Mouse (Mus musculus): ENCODE measurements at regions not wholly inside any gene's neighbourhood (a gene's known extent, or its start where the extent isn't known, plus 50 kb on each side); places are given as distances from the start of the nearest gene placed in this dataset.

DNA sequence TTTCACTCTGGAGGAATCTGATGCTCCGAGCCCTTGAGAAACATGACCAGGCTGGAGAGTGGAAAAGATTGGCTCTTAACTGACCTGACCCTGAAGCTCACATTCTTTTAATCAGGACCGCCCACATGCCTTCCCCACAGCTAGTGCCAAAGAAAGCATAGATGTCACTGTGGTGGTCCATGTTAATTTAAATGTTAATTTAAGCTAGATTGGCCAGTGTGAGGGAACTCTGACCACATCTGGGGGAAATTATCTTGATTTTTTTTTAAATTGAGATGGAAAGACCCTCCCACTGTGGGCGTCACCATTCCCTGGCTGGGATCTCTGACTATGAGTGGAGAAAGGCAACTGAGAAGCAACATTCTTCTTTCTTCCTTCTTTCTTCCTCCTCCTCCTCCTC lies 54.6 kb upstream of the Usp24 start:
- Histone ChIP-seq H3K9ac (ENCODE audit: control insufficient read depth, low read depth, low read length, poor library complexity, severe bottlenecking) (no peak overlapping the region), H3K36me3 (ENCODE audit: control insufficient read depth in 1 of 2, insufficient read depth in 2 of 2, low read length in 2 of 2) (no peaks in the 10 kb centered on the region), H3K79me2 (ENCODE audit: control insufficient read depth, insufficient read depth, low read length, poor library complexity) (no peaks in the 10 kb centered on the region), H3K4me1 (ENCODE audit: control insufficient read depth in 1 of 2, insufficient read depth in 2 of 2, low read length in 2 of 2) (no peaks in the 10 kb centered on the region; a peak in 1 of 4 replicates), H3K4me3 (ENCODE audit: control insufficient read depth in 1 of 2, insufficient read depth in 1 of 2, low read depth in 2 of 2, low read length in 2 of 2) (no peak overlapping the region), H3K9me3 (replicated peaks; ENCODE audit: insufficient read depth, low read length) (no peaks in the 10 kb centered on the region), H3K27ac (ENCODE audit: control insufficient read depth, low read depth, low read length) (no peak overlapping the region), H3K27me3 (ENCODE audit: control insufficient read depth in 1 of 2, insufficient read depth in 2 of 2, low read length in 2 of 2) (no peaks in the 10 kb centered on the region; a peak in 2 of 4 replicates)
- DNase-seq (ENCODE audit: low read depth, low spot score) = no peak
- TF ChIP-seq GATA1 (IDR thresholded peaks at IDR 0.05; ENCODE audit: low read depth, low read length) = no peak

- no peaks in the 10 kb centered on the region for H3K9me3 ChIP-seq (replicated peaks; ENCODE audit: insufficient read depth, low read length)
- H3K4me1 ChIP-seq (ENCODE audit: control insufficient read depth in 1 of 2, insufficient read depth in 2 of 2, low read length in 2 of 2) = no peaks in the 10 kb centered on the region; a peak in 1 of 4 replicates
- no peaks in the 10 kb centered on the region for H3K36me3 ChIP-seq (ENCODE audit: control insufficient read depth in 1 of 2, insufficient read depth in 2 of 2, low read length in 2 of 2)
- DNase-seq (ENCODE audit: low read depth, low spot score) = no peak
- TF ChIP-seq POLR2AphosphoS2 (IDR thresholded peaks at IDR 0.05; ENCODE audit: low read length) (no peak), CHD1 (IDR thresholded peaks at IDR 0.05; ENCODE audit: low read depth, low read length) (no peak), MYC (IDR thresholded peaks at IDR 0.05; ENCODE audit: low read depth, low read length) (no peak), KAT2A (conservative IDR thresholded peaks at IDR 0.05; ENCODE audit: low read depth, low read length) (no peak), CTCF (IDR thresholded peaks at IDR 0.05 in 2 of 3, conservative IDR thresholded peaks at IDR 0.05 in 1 of 3; ENCODE audit: control insufficient read depth in 1 of 3, insufficient read depth in 1 of 3, low read depth in 2 of 3, low read length in 3 of 3, poor library complexity in 1 of 3, severe bottlenecking in 1 of 3) (no peak), RCOR1 (IDR thresholded peaks at IDR 0.05; ENCODE audit: low read depth, low read length) (no peak), MAFK (IDR thresholded peaks at IDR 0.05; ENCODE audit: borderline replicate concordance, low read depth, low read length) (no peak), GATA1 (IDR thresholded peaks at IDR 0.05; ENCODE audit: low read depth, low read length) (no peak), TCF12 (IDR thresholded peaks at IDR 0.05; ENCODE audit: low read depth, low read length) (no peak), JUND (IDR thresholded peaks at IDR 0.05; ENCODE audit: low read depth, low read length) (no peak), POLR2AphosphoS5 (IDR thresholded peaks at IDR 0.05; ENCODE audit: borderline replicate concordance, low read depth, low read length) (no peak), MYB (IDR thresholded peaks at IDR 0.05; ENCODE audit: low read depth, low read length) (no peak), MXI1 (IDR thresholded peaks at IDR 0.05; ENCODE audit: low read depth, low read length) (no peak), E2F4 (IDR thresholded peaks at IDR 0.05; ENCODE audit: borderline replicate concordance, low read depth, low read length) (no peak), ELF1 (IDR thresholded peaks at IDR 0.05; ENCODE audit: low read depth, low read length) (no peak), RAD21 (IDR thresholded peaks at IDR 0.05; ENCODE audit: low read depth, low read length) (no peak)
- H3K27ac ChIP-seq (ENCODE audit: control insufficient read depth, low read depth, low read length) = no peak overlapping the region
- H3K4me3 ChIP-seq (ENCODE audit: control insufficient read depth in 1 of 2, insufficient read depth in 1 of 2, low read depth in 2 of 2, low read length in 2 of 2) = no peak overlapping the region
- H3K79me2 ChIP-seq (ENCODE audit: control insufficient read depth, insufficient read depth, low read length, poor library complexity) = no peaks in the 10 kb centered on the region
- H3K27me3 ChIP-seq (ENCODE audit: control insufficient read depth in 1 of 2, insufficient read depth in 2 of 2, low read length in 2 of 2) = no peaks in the 10 kb centered on the region; a peak in 2 of 4 replicates
- no peak overlapping the region for H3K9ac ChIP-seq (ENCODE audit: control insufficient read depth, low read depth, low read length, poor library complexity, severe bottlenecking)
Observed at GRCm38 (mm10) chr4:106261901-106262560, 54.0 kb upstream of the Usp24 start.
